Mouse (Mus musculus) cerebellum, adult 8-10 months (tissue): ENCODE results near the gene Akap17b.
"Not testable (repeated sequence)": the region's sequence is repeated elsewhere in the genome, so short reads cannot be mapped to it uniquely, and the experiment has no call there.

Experiments used
- DNase-seq: peaks from one replicate; pipeline ENCODE4 v3.0.0; 2022

Akap17b gene

GRCm38 (mm10) chrX:36644657-36645551 is at the start of gene Akap17b:
TSS of gene Akap17b (minus strand) at chrX:36645395.
- DNase-seq, result peak; percentile 80

- DNase-seq, result no peak
These were observed 46.2 kb upstream of the Akap17b start for GRCm38 (mm10) chrX:36691365-36691764.

- DNase-seq, result no peak
These were observed 44.5 kb upstream of the Akap17b start for GRCm38 (mm10) chrX:36689655-36690054.

GRCm38 (mm10) chrX:36676836-36677235 is 31.6 kb upstream of the Akap17b start:
- no peak for DNase-seq

GRCm38 (mm10) chrX:36672708-36673107 is 27.5 kb upstream of the Akap17b start:
- DNase-seq, result no peak

GRCm38 (mm10) chrX:36640046-36640445 is 5.1 kb downstream of the Akap17b start:
- no peak for DNase-seq

GRCm38 (mm10) chrX:36630771-36631170 is 14.4 kb downstream of the Akap17b start:
- no peak for DNase-seq

- DNase-seq, result no peak
These were observed 17.1 kb downstream of the Akap17b start for GRCm38 (mm10) chrX:36628102-36628501.

GRCm38 (mm10) chrX:36609117-36609516 is 36.1 kb downstream of the Akap17b start:
- no peak for DNase-seq

- no peak for DNase-seq
These were observed 41.2 kb downstream of the Akap17b start for GRCm38 (mm10) chrX:36604040-36604439.

GRCm38 (mm10) chrX:36602926-36603325 is 42.3 kb downstream of the Akap17b start:
- DNase-seq, result no peak

- DNase-seq, result no peak
These were observed 45.1 kb downstream of the Akap17b start for GRCm38 (mm10) chrX:36600066-36600465.

- no peak for DNase-seq
These were observed 45.5 kb downstream of the Akap17b start for GRCm38 (mm10) chrX:36599656-36600055.

GRCm38 (mm10) chrX:36598861-36599344 is 46.3 kb downstream of the Akap17b start:
- peak; percentile 26 for DNase-seq

- DNase-seq, result no peak
These were observed 46.8 kb downstream of the Akap17b start for GRCm38 (mm10) chrX:36598390-36598810.

GRCm38 (mm10) chrX:36597707-36598389 is 47.3 kb downstream of the Akap17b start, which contains the start of gene Pgrmc1:
TSS of gene Pgrmc1 (plus strand) at chrX:36598206.
- peak; percentile 82 for DNase-seq

GRCm38 (mm10) chrX:36596483-36597120 is 48.6 kb downstream of the Akap17b start:
- DNase-seq, result not testable (repeated sequence)

GRCm38 (mm10) chrX:36595247-36595646 is 49.9 kb downstream of the Akap17b start:
- DNase-seq, result no peak

GRCm38 (mm10) chrX:36591539-36591938 is 53.7 kb downstream of the Akap17b start:
- no peak for DNase-seq

GRCm38 (mm10) chrX:36591120-36591519 is 54.1 kb downstream of the Akap17b start:
- DNase-seq, result no peak

- no peak for DNase-seq
These were observed 54.9 kb downstream of the Akap17b start for GRCm38 (mm10) chrX:36590266-36590665.

GRCm38 (mm10) chrX:36587304-36588209 is 57.6 kb downstream of the Akap17b start:
- no peak for DNase-seq
